Mouse (Mus musculus): ENCODE measurements around the gene Rbfox2.

DNA sequence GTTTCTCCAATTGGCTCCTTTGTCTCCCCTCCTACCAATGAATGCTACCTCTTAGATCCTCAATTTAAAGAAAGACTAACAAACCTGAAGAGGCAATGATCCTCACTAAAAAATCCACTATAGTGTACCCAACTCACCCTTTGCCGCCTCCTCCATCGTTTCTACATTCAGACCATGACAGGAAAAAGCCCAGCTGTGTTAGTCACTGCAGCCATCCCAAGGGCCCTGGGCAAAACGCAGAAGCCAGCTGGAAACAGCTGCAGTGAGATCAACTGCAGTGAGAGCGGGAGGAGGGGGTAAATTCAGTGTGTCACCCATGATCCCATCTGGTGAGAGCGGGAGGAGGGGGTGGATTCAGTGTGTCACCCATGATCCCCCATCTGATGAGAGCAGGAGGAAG, 28.0 kb downstream of the Rbfox2 start:
- no peak for TF ChIP-seq CTCF (IDR thresholded peaks at IDR 0.05; ENCODE audit: extremely low read depth, insufficient read depth, low read length)
- no peak for TF ChIP-seq POLR2A (IDR thresholded peaks at IDR 0.05; ENCODE audit: extremely low read depth, insufficient read depth, low read length)

Data from cortical plate, adult 2 months (tissue).